Mouse (Mus musculus) urinary bladder, adult 2 months (tissue): ENCODE measurements around the gene Tbce. TPM values are rescaled to one million over a fixed set of nuclear protein-coding genes. Genes with fewer than 3 reads are reported as not detected.
"Not testable (repeated sequence)": the region's sequence is repeated elsewhere in the genome, so short reads cannot be mapped to it uniquely, and the experiment has no call there.

Source experiments
- DNase-seq: peaks from one replicate; pipeline ENCODE4 v3.0.0; 2022; ENCODE audit warnings: low spot score
- polyA plus RNA-seq: library from polyadenylated mRNA; depleted of rRNA; stranded (reverse); fragments of >200 nt; gene quantifications from 2 replicates; pipeline ENCODE4 v1.2.3, GENCODE M21; 2012

The Tbce gene
- polyA plus RNA-seq, 1 experiment, result 105 TPM

GRCm38 (mm10) chr13:14034073-14034348, 5.4 kb downstream of the Tbce start:
- no peak for DNase-seq

DNA sequence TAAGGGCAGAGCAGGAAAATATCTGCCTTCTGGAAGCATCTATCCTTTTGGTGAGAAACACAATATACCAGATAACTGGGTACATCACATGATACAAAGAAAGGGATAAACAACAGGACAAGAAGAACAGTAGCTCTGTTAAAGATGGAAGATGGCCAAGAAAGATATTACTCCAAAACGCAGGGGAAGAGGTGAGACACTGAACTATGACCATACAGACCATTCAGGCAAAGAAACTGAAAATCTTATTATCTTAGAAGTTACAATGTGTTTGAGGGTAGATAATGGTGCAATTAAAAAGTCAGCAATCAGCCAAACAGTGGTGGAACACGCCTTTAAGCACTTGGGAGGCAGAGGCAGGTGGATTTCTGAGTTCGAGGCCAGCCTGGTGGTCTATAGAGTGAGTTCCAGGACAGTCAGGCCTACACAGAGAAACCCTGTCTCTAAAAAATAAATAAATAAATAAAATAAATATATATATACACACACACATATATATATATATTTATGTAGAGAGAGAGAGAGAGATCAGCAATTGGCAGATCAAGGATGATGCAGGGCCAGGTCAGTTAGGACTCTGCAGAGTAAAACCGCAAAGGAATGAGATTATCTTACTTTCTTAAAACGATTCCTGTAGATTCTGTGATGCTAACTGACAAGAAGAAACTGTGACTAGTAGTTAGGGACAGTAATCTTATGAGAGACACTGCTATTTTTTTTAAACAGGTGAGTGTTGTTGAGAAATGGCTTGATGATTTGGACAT, 5.9 kb downstream of the Tbce start:
- DNase-seq, result no peak

GRCm38 (mm10) chr13:14026154-14026820, 13.2 kb downstream of the Tbce start:
- DNase-seq, result no peak

DNA sequence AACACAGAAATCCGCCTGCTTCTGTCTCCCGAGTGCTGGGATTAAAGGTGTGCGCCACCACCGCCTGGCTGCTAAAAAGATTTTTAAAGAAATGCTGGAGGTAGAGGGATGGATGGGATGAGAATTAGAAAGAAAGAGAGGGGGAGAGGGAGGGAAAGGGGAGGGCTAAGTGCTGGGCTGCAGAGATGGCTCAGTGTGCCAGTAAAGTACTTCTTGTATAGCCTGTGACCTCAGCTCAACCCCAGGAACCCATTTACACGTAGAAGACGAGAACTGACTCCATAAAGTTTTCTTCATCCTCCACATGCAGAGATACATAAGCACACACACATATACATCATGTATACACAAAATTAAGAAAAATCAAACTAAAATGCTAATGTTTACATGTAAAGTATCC, 13.9 kb downstream of the Tbce start:
- no peak for DNase-seq

DNA sequence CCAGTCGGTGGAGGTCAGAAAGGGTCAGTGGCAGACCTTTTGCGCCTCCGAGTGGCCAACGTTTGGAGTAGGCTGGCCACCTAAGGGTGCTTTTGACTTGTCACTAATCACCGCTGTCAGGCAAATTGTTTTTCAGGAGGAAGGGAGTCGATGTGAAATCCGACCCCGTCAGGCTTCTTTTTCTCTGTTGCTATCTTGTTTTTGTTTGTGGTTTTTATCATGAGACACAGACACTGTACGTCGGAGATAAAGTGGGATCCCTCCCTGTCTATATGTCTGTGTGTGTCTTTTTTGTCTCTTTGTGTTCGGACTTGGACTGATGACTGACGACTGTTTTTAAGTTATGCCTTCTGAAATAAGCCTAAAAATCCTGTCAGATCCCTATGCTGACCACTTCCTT, 18.0 kb downstream of the Tbce start:
- not testable (repeated sequence) for DNase-seq

DNA sequence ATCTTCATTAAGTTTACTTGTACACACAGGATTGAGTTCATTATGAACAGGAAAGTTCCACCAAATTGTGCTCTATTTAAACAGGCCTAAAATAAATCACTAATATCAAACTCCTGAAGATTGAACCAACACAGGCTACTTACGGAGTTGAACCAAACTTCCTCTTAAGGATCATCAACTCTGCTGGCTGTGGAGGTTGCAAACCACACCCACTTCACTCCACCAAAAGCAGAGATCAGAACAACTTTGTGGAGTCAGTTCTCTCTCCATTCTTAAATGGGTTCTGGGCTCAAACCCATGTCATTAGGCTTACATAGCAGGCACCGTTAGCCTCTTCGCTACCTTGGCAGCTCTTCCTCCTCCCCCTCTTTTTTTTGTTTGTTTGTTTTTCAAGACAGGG, 20.6 kb downstream of the Tbce start:
- no peak for DNase-seq

DNA sequence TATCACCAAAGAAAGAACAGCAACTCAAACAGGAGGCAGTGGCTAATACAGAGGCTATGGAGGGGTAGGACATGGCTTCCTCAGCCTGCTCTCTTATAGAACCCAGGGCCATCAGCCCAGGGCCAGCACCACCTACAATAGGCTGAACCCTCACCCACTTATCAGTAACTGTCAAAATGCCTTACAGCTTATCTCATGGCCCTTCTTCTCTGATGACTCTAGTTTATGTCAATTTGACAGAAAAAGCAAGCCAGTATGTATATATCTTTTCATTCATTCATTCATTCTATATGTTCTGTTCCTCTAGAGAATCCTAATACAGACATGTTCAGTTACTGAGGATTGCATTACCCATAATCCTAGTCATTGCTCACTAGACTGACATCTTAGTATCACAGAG, 21.2 kb downstream of the Tbce start:
- no peak for DNase-seq

GRCm38 (mm10) chr13:14015609-14016008, 23.8 kb downstream of the Tbce start:
- no peak for DNase-seq

DNA sequence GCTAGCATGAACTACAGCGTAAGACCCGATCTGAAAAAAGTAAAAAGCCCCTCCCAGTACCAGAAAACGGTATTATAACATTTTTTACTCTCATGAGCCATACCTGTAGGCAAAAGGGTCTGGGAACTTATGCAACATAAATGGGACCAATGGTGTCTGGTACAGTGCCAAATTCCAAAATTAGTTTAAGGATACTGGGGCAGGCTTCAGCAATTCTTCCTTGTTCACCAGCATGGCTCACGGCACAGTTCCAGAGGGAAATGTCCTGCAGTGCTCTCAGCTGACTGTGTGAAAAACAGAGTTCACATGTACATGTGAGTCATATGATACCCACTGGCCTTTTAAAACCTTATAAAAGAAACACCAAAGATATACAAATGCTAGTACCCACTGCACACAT, 24.9 kb downstream of the Tbce start:
- no peak for DNase-seq

DNA sequence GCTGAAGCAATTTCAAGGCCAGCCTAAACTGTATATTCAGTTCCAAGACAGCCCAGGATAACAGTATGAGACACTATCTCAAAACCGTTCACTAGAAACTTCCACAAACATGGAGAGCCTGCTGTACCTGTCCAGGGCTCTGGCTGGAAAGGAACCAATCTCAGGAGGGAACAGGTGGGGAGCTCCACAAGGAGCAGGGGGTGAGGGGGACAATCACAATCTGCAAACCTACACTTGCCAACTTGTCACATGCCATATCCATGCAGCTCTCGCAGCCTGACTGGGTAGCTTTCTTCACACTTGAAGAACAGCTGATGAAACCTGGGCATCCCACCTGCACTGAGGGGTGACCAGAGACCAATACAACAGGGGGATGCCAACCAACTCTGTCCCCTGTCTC, 25.4 kb downstream of the Tbce start:
- no peak for DNase-seq

GRCm38 (mm10) chr13:14011454-14011995, 27.9 kb downstream of the Tbce start:
- DNase-seq, result no peak

DNA sequence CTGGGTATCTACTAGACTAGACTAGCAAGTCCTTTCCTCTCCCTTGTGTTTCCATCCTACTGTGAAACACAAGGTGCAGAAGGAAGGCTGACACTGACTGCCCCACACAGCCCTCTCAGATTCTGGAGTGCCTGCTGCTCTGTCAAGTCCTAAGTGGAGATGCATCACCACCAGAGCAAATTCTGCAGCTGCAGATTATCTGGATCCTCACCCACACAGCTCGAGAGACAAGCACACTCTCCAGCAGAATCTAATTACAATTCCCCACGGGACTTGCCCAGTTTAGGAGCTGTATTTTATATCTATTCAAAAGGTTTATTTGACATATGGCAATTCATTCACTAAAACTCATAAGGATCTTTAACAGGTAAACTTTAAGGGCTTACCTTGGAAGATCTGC, 33.4 kb downstream of the Tbce start:
- no peak for DNase-seq

DNA sequence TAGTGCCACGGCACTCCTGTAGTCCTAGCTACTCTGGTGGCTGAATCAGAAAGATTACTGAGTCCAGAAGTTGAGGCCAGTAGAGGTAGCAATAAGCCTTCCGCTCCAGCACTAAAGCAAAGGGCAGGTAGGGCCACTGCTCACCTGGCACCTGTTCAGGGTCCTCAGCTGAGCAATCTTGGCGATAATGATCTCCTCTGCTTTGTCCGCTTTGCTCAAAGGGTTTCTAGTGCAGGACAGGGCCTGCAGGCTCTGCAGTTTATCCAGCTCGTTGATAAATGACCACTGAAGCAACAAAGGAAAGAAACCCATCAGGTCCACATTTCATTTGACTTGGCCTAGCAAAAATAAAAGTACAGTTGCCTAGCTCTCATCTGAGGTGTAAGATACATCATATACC, 34.4 kb downstream of the Tbce start:
- no peak for DNase-seq

GRCm38 (mm10) chr13:14004086-14004485, 35.4 kb downstream of the Tbce start:
- DNase-seq, result no peak

DNA sequence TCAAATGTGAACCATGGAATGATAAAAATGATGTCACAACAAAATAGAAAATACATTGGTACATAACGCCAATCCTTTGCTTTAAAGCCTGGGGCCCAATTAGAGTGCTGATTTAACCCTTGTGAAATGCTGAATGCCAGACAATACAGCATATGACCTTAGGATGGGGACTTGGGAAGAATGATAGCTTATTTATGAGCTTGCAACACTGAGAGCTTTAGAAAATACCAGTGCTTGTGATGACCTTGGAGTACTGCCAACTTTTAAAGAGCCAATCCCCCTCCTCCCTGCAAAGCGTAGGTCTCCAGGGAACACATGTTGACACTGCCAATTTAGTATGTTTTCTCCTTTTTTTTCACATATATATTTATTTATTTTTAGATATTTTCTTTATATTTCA, 36.7 kb downstream of the Tbce start:
- DNase-seq, result no peak

GRCm38 (mm10) chr13:13997476-13997875, 42.0 kb downstream of the Tbce start:
- no peak for DNase-seq

GRCm38 (mm10) chr13:13995046-13995445, 44.4 kb downstream of the Tbce start:
- no peak for DNase-seq

DNA sequence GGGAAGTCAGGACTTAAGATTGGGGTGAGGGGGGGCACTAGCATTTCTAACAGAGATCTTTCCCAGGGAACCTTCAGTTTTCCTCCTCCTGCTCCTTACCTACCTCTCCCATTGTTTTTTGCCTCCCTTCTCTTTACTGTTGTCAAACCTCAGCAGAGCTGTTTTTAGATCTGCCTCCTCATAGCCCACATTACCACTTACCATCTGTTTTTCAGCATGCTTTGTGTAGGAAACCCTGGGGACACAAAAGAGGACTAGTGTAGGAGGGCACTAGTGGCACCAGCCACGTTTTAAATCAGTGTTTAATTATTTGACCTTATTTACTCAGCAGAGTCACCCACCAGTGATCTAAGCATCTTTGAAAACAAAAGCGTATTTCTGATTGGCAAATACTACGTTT, 46.4 kb downstream of the Tbce start:
- no peak for DNase-seq

DNA sequence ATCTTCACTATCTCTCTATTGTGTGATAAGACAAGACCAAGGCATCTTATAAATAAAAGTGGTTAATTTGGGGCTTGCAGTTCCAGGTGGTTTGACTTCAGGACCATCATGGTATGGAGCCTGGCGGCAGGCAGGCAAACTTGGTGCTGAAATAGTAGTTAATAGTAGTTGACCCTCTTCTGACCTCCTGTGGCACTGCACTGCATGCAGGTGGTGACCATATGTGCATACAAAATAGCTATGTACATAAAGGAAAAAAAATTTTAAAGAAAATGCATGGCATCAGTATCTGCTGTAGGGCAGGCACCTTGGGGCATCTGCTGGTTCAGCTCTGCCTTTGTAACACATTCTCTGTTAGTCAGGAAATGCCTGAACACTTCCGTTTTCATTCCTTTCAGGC, 49.0 kb downstream of the Tbce start:
- DNase-seq, result no peak

DNA sequence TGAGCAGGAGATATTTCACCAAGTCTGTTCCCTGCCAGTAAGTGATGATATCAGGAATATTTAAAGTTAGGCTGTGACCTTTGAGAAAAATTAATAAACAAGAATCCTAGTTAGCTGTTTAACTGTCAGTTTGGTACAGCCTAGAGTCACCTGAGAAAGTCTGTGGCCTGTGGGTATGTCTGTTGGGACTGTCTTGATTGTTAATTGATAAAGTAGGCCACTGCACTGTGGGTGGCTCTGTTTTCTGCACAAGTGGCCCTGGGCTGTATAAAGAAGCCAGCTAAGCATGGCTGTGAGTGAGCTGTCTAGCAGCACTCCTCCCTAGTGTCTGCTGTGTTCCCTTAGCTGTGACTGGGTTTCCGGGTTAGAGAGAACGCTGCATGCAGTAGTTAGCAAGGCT, 50.3 kb downstream of the Tbce start:
- DNase-seq, result no peak

- DNase-seq, result no peak
Observed at GRCm38 (mm10) chr13:13983523-13983922, 55.9 kb downstream of the Tbce start.

- not testable (repeated sequence) for DNase-seq
Observed at GRCm38 (mm10) chr13:13981842-13982241, 57.6 kb downstream of the Tbce start.

DNA sequence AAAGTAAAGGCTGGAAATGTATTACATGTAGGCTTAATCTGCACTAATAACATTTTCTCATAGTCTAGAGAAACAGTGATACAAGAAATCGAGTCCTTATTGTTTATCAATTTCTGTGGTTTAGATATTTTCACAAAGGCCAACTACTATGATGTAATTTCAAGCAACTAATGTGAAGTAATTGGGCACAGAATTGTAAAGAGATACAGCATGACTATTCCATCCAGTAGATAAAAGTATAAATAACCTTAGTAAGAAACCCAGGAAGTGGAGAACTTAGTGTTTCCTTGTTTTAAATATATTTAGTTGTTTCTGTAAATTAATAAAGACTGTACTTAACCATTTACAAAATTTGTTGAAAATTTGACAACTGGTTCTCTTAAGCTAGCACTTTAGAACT, 69.6 kb downstream of the Tbce start:
- no peak for DNase-seq
